In genomic region chr10:126928819-126929206, GRCm38 (mm10) we compare ENCODE assay signal across 8 mouse cellular contexts. TPM values are rescaled to one million over a fixed set of nuclear protein-coding genes. Genes with fewer than 3 reads are reported as not detected.
A peak's percentile ranks its signal among the peaks of the same experiment; 100 is the strongest.
DNase-seq lines count a peak whose midpoint lies in the region; ATAC-seq and TF ChIP-seq lines count a peak whose summit lies in the region.

No protein-coding gene starts in this region.

- 18% methylated on average over 12 of the region's 12 CpGs for WGBS in limb, embryonic 15.5 days
- WGBS in neural tube, embryonic 12.5 days: 21% methylated on average over 12 of the region's 12 CpGs

- H3K4me1 ChIP-seq in ES-Bruce4 (ENCODE audit: control insufficient read depth, insufficient read depth, low read length): peaks cover 7% of the 10 kb centered on the region
- peaks cover 79% of the 10 kb centered on the region for H3K4me1 ChIP-seq in limb, embryonic 15.5 days
- peaks cover 41% of the 10 kb centered on the region for H3K4me1 ChIP-seq in neural tube, embryonic 12.5 days

- no peak for TF ChIP-seq POLR2A in ES-Bruce4 (IDR thresholded peaks at IDR 0.05; ENCODE audit: insufficient read depth, low read length)

- peak overlapping the region; percentile 73; the same call in 1 of the 2 replicates for H3K4me3 ChIP-seq in ES-Bruce4 (ENCODE audit: low read depth, low read length)
- peak overlapping the region; percentile 51 for H3K4me3 ChIP-seq in limb, embryonic 15.5 days
- H3K4me3 ChIP-seq in neural tube, embryonic 12.5 days: peak overlapping the region; percentile 47

- TF ChIP-seq CTCF in ES-Bruce4 (IDR thresholded peaks at IDR 0.05; ENCODE audit: low read depth, low read length): no peak

- no peak overlapping the region for H3K27ac ChIP-seq in ES-Bruce4 (ENCODE audit: insufficient read depth, low read length)
- peak overlapping the region; percentile 99 for H3K27ac ChIP-seq in limb, embryonic 15.5 days
- no peak overlapping the region for H3K27ac ChIP-seq in neural tube, embryonic 12.5 days

- no peaks in the 10 kb centered on the region for H3K9me3 ChIP-seq in ES-Bruce4 (replicated peaks; ENCODE audit: control insufficient read depth, insufficient read depth, low read length, poor library complexity, severe bottlenecking)
- H3K9me3 ChIP-seq in limb, embryonic 15.5 days: no peaks in the 10 kb centered on the region
- H3K9me3 ChIP-seq in neural tube, embryonic 12.5 days: no peaks in the 10 kb centered on the region

- peak overlapping the region; percentile 70 for H3K9ac ChIP-seq in ES-Bruce4 (ENCODE audit: low read depth, poor library complexity, severe bottlenecking)
- no peak overlapping the region for H3K9ac ChIP-seq in limb, embryonic 15.5 days
- H3K9ac ChIP-seq in neural tube, embryonic 12.5 days: no peak overlapping the region; the same call in 1 of the 2 replicates

- H3K27me3 ChIP-seq in ES-Bruce4 (ENCODE audit: control insufficient read depth, insufficient read depth, low read length, poor library complexity, severe bottlenecking): no peaks in the 10 kb centered on the region
- no peaks in the 10 kb centered on the region for H3K27me3 ChIP-seq in limb, embryonic 15.5 days
- H3K27me3 ChIP-seq in neural tube, embryonic 12.5 days (replicated peaks): peaks cover 22% of the 10 kb centered on the region

- H3K4me2 ChIP-seq in limb, embryonic 15.5 days: peak overlapping the region; percentile 90
- H3K4me2 ChIP-seq in neural tube, embryonic 12.5 days (replicated peaks): peak overlapping the region; percentile 92

- DNase-seq in cerebellum, adult 11-12 months: peak; percentile 66
- no peak for DNase-seq in cerebellum, adult 8-10 months
- peak; percentile 80 to 83 for DNase-seq in heart, adult 9 months (ENCODE audit: low spot score in 2 of 2)
- no peak for DNase-seq in layer of hippocampus, adult 8-10 months (ENCODE audit: low spot score in 2 of 2)

- no peaks in the 10 kb centered on the region for H3K36me3 ChIP-seq in ES-Bruce4 (ENCODE audit: control insufficient read depth, insufficient read depth, low read length, poor library complexity, severe bottlenecking)
- no peaks in the 10 kb centered on the region for H3K36me3 ChIP-seq in limb, embryonic 15.5 days
- H3K36me3 ChIP-seq in neural tube, embryonic 12.5 days: no peaks in the 10 kb centered on the region

- no peak for ATAC-seq in limb, embryonic 15.5 days (ENCODE audit: insufficient number of reproducible peaks, low FRiP score, low TSS enrichment, low read depth)
- ATAC-seq in neural tube, embryonic 12.5 days (ENCODE audit: low FRiP score, low read depth): no peak
- ATAC-seq in megakaryocyte progenitor cell, adult 5-6 weeks (replicated peaks; ENCODE audit: poor library complexity): no peak

- no peak for TF ChIP-seq EP300 in ES-Bruce4 (IDR thresholded peaks at IDR 0.05; ENCODE audit: insufficient read depth, low read depth, low read length)

RNA-seq across cellular contexts. Expression of gene Atp23, which starts 27.7 kb away (rescaled TPM):
- polyA plus RNA-seq in ES-Bruce4 (2011; ENCODE audit: insufficient read depth, insufficient read length, low read depth, missing spikeins): 10.2 and 14.3 TPM in 2 replicates
- polyA plus RNA-seq in limb, embryonic 15.5 days (2015; fragmentation: Nextera tagmentation; extraction: Ambion mirVana): 14.3 and 14.5 TPM in 2 replicates
- 12.8 and 13.1 TPM in 2 replicates for polyA plus RNA-seq in neural tube, embryonic 12.5 days (2016; fragmentation: Nextera tagmentation; extraction: Ambion mirVana)
- 25.1 and 30.4 TPM in 2 replicates for total RNA-seq in megakaryocyte progenitor cell, adult 5-6 weeks (2015)
- total RNA-seq in megakaryocyte progenitor cell, adult 5-6 weeks (2017): 10.3 and 11.1 TPM in 2 replicates
- 10 to 100 TPM in 3 of 4 experiments, 1 to 10 TPM in 1; 7.5 to 11.2 (median 10.5) TPM for total RNA-seq in layer of hippocampus, adult 8-10 months (2022)

RNA-seq across cellular contexts. Expression of gene Ctdsp2, which starts 49.7 kb away (rescaled TPM):
- polyA plus RNA-seq in ES-Bruce4 (2011; ENCODE audit: insufficient read depth, insufficient read length, low read depth, missing spikeins): 60.9 and 62.0 TPM in 2 replicates
- 72.2 and 85.8 TPM in 2 replicates for polyA plus RNA-seq in limb, embryonic 15.5 days (2015; fragmentation: Nextera tagmentation; extraction: Ambion mirVana)
- polyA plus RNA-seq in neural tube, embryonic 12.5 days (2016; fragmentation: Nextera tagmentation; extraction: Ambion mirVana): 39.4 and 42.6 TPM in 2 replicates
- 40.3 and 42.1 TPM in 2 replicates for total RNA-seq in megakaryocyte progenitor cell, adult 5-6 weeks (2015)
- total RNA-seq in megakaryocyte progenitor cell, adult 5-6 weeks (2017): 16.1 and 20.9 TPM in 2 replicates
- total RNA-seq in layer of hippocampus, adult 8-10 months (2022): 100 to 1,000 TPM; 104 to 120 (median 111) TPM

Comparison
In these comparisons a context has a peak if more than half of its experiments do, and no peak if none do; other contexts are left out.
1. DNase-seq: peak in cerebellum, adult 11-12 months (single experiment) and heart, adult 9 months (2 of 2); none in cerebellum, adult 8-10 months (single experiment) and layer of hippocampus, adult 8-10 months (0 of 2).
2. Peak in every context shown above with its lines, with median percentiles within 50 percentile points of each other: H3K4me3 ChIP-seq.